In genomic region chr11:69795168-69795982, GRCm38 (mm10) we compare ENCODE assay signal across 8 mouse cellular contexts. TPM values are rescaled to one million over a fixed set of nuclear protein-coding genes. Genes with fewer than 3 reads are reported as not detected.
DNase-seq lines count a peak whose midpoint lies in the region; ATAC-seq and TF ChIP-seq lines count a peak whose summit lies in the region.

Gene Chrnb1, minus strand, starts transcription at chr11:69795943.

- no peaks in the 10 kb centered on the region for H3K36me3 ChIP-seq in embryonic facial prominence, embryonic 11.5 days (replicated peaks; ENCODE audit: control insufficient read depth, insufficient read depth, low read depth, low read length)
- no peaks in the 10 kb centered on the region for H3K36me3 ChIP-seq in limb, embryonic 10.5 days
- no peaks in the 10 kb centered on the region for H3K36me3 ChIP-seq in midbrain, embryonic 13.5 days
- no peaks in the 10 kb centered on the region for H3K36me3 ChIP-seq in spleen, adult 2 months (ENCODE audit: control insufficient read depth, insufficient read depth, low read length)

- peak; percentile 51 for TF ChIP-seq POLR2A in spleen, adult 2 months (IDR thresholded peaks at IDR 0.05; ENCODE audit: low read depth, low read length)

- H3K9me3 ChIP-seq in embryonic facial prominence, embryonic 11.5 days (replicated peaks; ENCODE audit: control insufficient read depth, low read length) = no peaks in the 10 kb centered on the region
- H3K9me3 ChIP-seq in limb, embryonic 10.5 days (replicated peaks) = no peaks in the 10 kb centered on the region
- H3K9me3 ChIP-seq in midbrain, embryonic 13.5 days = no peaks in the 10 kb centered on the region

- WGBS in embryonic facial prominence, embryonic 11.5 days = 2% methylated on average over 52 of the region's 52 CpGs
- WGBS in limb, embryonic 10.5 days = 2% methylated on average over 52 of the region's 52 CpGs
- 1% methylated on average over 52 of the region's 52 CpGs for WGBS in midbrain, embryonic 13.5 days
- 1% methylated on average over 52 of the region's 52 CpGs for WGBS in spleen, adult 2 months

- peaks cover 12% of the 10 kb centered on the region; the same call in 1 of the 2 replicates for H3K4me1 ChIP-seq in embryonic facial prominence, embryonic 11.5 days (ENCODE audit: control insufficient read depth, insufficient read depth, low read length)
- peaks cover 28% of the 10 kb centered on the region for H3K4me1 ChIP-seq in limb, embryonic 10.5 days
- peaks cover 28% of the 10 kb centered on the region for H3K4me1 ChIP-seq in midbrain, embryonic 13.5 days (replicated peaks)
- H3K4me1 ChIP-seq in spleen, adult 2 months (ENCODE audit: control insufficient read depth, insufficient read depth, insufficient read length) = peaks cover 12% of the 10 kb centered on the region

- peak within 1 kb of the TSS; percentile 46 for H3K9ac ChIP-seq in embryonic facial prominence, embryonic 11.5 days (replicated peaks; ENCODE audit: low read length)
- H3K9ac ChIP-seq in midbrain, embryonic 13.5 days (replicated peaks) = peak within 1 kb of the TSS; percentile 49

- H3K4me3 ChIP-seq in embryonic facial prominence, embryonic 11.5 days (ENCODE audit: low read depth, low read length) = peak within 1 kb of the TSS; percentile 40
- H3K4me3 ChIP-seq in limb, embryonic 10.5 days = peak within 1 kb of the TSS; percentile 59
- H3K4me3 ChIP-seq in midbrain, embryonic 13.5 days (replicated peaks) = peak within 1 kb of the TSS; percentile 43
- peak within 1 kb of the TSS; percentile 71 for H3K4me3 ChIP-seq in spleen, adult 2 months (ENCODE audit: extremely low read depth, insufficient read depth, insufficient read length)

- no peak within 1 kb of the TSS for H3K27ac ChIP-seq in embryonic facial prominence, embryonic 11.5 days (replicated peaks; ENCODE audit: low read depth, low read length)
- H3K27ac ChIP-seq in limb, embryonic 10.5 days = peak within 1 kb of the TSS; percentile 72
- H3K27ac ChIP-seq in midbrain, embryonic 13.5 days = no peak within 1 kb of the TSS
- H3K27ac ChIP-seq in spleen, adult 2 months (ENCODE audit: insufficient read depth, low read length) = peak within 1 kb of the TSS; percentile 42; the same call in 1 of the 2 replicates

- peak; percentile 92 for ATAC-seq in embryonic facial prominence, embryonic 11.5 days (replicated peaks; ENCODE audit: insufficient number of reproducible peaks, low FRiP score, low TSS enrichment, low read depth)
- ATAC-seq in granulocyte monocyte progenitor cell, adult 5-6 weeks (replicated peaks; ENCODE audit: poor library complexity, severe bottlenecking) = peak; percentile 92
- peak; percentile 91 for ATAC-seq in midbrain, embryonic 13.5 days

- TF ChIP-seq CTCF in spleen, adult 2 months (IDR thresholded peaks at IDR 0.05; ENCODE audit: extremely low read depth, insufficient read depth, insufficient read length, insufficient replicate concordance) = no peak

- H3K4me2 ChIP-seq in embryonic facial prominence, embryonic 11.5 days (ENCODE audit: low read depth, low read length) = peak within 1 kb of the TSS; percentile 80
- peak within 1 kb of the TSS; percentile 73 for H3K4me2 ChIP-seq in midbrain, embryonic 13.5 days (replicated peaks)

- H3K27me3 ChIP-seq in embryonic facial prominence, embryonic 11.5 days (ENCODE audit: control insufficient read depth, insufficient read depth, low read length) = peaks cover 17% of the 10 kb centered on the region
- H3K27me3 ChIP-seq in limb, embryonic 10.5 days (ENCODE audit: low read depth, poor library complexity, severe bottlenecking) = peaks cover 82% of the 10 kb centered on the region
- peaks cover 44% of the 10 kb centered on the region for H3K27me3 ChIP-seq in midbrain, embryonic 13.5 days
- no peaks in the 10 kb centered on the region for H3K27me3 ChIP-seq in spleen, adult 2 months (ENCODE audit: control insufficient read depth, insufficient read depth, low read length)

- DNase-seq in ovary, adult 18-20 months (ENCODE audit: low spot score) = peak; percentile 96
- DNase-seq in ovary, postnatal 10 days (ENCODE audit: low spot score) = no peak
- DNase-seq in embryonic facial prominence, embryonic 11.5 days (ENCODE audit: low spot score) = peak; percentile 95
- DNase-seq in kidney, adult 11 months = peak; percentile 99
- peak; percentile 88 for DNase-seq in limb, embryonic 10.5 days (ENCODE audit: low spot score)
- DNase-seq in spleen, adult 2 months (ENCODE audit: low read depth in 1 of 2, low spot score in 2 of 2) = peak; percentile 92 to 95

RNA-seq across cellular contexts. Expression of gene Chrnb1, which starts in this region (rescaled TPM):
- 3.0 and 3.6 TPM in 2 replicates for polyA plus RNA-seq in embryonic facial prominence, embryonic 11.5 days (2014; fragmentation: Nextera tagmentation; extraction: Ambion mirVana)
- total RNA-seq in granulocyte monocyte progenitor cell, adult 5-6 weeks (2014; fragmentation: Nextera tagmentation) = not detected in 2 replicates
- 0.82 TPM in 1 of 2 replicates, not detected in the other for total RNA-seq in granulocyte monocyte progenitor cell, adult 5-6 weeks (2017)
- polyA plus RNA-seq in limb, embryonic 10.5 days (2016; fragmentation: Nextera tagmentation; extraction: Ambion mirVana) = 0.87 and 2.5 TPM in 2 replicates
- polyA plus RNA-seq in midbrain, embryonic 13.5 days (2015; fragmentation: Nextera tagmentation; extraction: Ambion mirVana) = 0.83 and 0.85 TPM in 2 replicates
- 7.1 and 8.4 TPM in 2 replicates for polyA plus RNA-seq in spleen, adult 2 months (2012; rRNA removed)

Comparison
In these comparisons a context has a peak if more than half of its experiments do, and no peak if none do; other contexts are left out.
1. Peak in ATAC-seq in granulocyte monocyte progenitor cell, adult 5-6 weeks; RNA of the gene not detected or under 1 TPM.
2. Peak in ATAC-seq, H3K4me3 ChIP-seq, H3K9ac ChIP-seq and H3K4me2 ChIP-seq in midbrain, embryonic 13.5 days; RNA of the gene not detected or under 1 TPM.
3. H3K27ac ChIP-seq: peak in limb, embryonic 10.5 days (single experiment) and spleen, adult 2 months (single experiment); none in embryonic facial prominence, embryonic 11.5 days (single experiment) and midbrain, embryonic 13.5 days (single experiment).
4. Peak in every context shown above with its lines, with median percentiles within 50 percentile points of each other: ATAC-seq and H3K4me3 ChIP-seq.